Mouse (Mus musculus): Measurements from ENCODE around the gene Dnase2a. TPM values are rescaled to one million over a fixed set of nuclear protein-coding genes. Genes with fewer than 3 reads are reported as not detected.

Dnase2a gene
- polyA plus RNA-seq, 1 experiment, result 23.8 TPM

- H3K4me1 ChIP-seq (replicated peaks; ENCODE audit: control insufficient read depth, insufficient read depth, low read length), result peaks cover 13% of the 10 kb centered on the region
- under 1% methylated on average over 11 of the region's 11 CpGs for WGBS
- peak; percentile 90 for DNase-seq
- H3K4me3 ChIP-seq (ENCODE audit: control insufficient read depth, insufficient read depth, low read length), result peak within 1 kb of the TSS; percentile 56
- no peaks in the 10 kb centered on the region for H3K36me3 ChIP-seq (ENCODE audit: control insufficient read depth, insufficient read depth, low read length)
- H3K27me3 ChIP-seq (ENCODE audit: control insufficient read depth, insufficient read depth, low read length), result no peaks in the 10 kb centered on the region
- peak; percentile 22; the same call in 1 of the 2 replicates for TF ChIP-seq CTCF (IDR thresholded peaks at IDR 0.05; ENCODE audit: borderline replicate concordance, control insufficient read depth, extremely low read depth, insufficient read depth, low read length, poor library complexity)
- 0 out of 2 replicates have a peak, but pooled peaks have one; percentile 33 for TF ChIP-seq POLR2A (IDR thresholded peaks at IDR 0.05; ENCODE audit: control insufficient read depth, extremely low read depth, insufficient read depth, low read length, poor library complexity)
- H3K27ac ChIP-seq (ENCODE audit: control insufficient read depth, insufficient read depth, low read length), result no peak within 1 kb of the TSS
These were observed 14.6 kb upstream of the Dnase2a start, which contains the start of gene Gcdh for GRCm38 (mm10) chr8:84893709-84894134. TSS of gene Gcdh (minus strand) at chr8:84893921.

DNA sequence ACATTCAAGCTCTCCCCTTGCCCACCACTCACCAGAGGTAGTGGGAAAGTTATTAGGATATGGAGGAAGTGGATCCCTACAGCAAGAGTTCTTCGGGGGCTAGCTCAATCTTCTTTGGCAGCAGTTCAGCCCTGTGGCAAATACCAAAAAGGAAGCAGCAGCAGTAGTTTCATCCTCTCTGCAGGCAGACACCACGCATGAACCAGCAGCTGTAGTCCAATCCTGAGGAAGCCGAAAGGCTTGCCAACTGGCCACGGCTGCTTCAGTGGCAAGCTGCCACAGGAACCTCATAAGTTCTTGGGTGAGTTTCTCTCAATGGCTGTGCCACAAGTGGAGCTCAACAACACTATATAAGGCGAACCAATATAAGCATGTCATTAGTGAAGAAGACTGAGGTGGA lies 12.4 kb upstream of the Dnase2a start:
- Histone ChIP-seq H3K27ac (ENCODE audit: control insufficient read depth, insufficient read depth, low read length) (no peak overlapping the region), H3K27me3 (ENCODE audit: control insufficient read depth, insufficient read depth, low read length) (no peaks in the 10 kb centered on the region), H3K4me1 (replicated peaks; ENCODE audit: control insufficient read depth, insufficient read depth, low read length) (peaks cover 13% of the 10 kb centered on the region), H3K4me3 (ENCODE audit: control insufficient read depth, insufficient read depth, low read length) (no peak overlapping the region), H3K36me3 (ENCODE audit: control insufficient read depth, insufficient read depth, low read length) (no peaks in the 10 kb centered on the region)
- no peak for TF ChIP-seq CTCF (IDR thresholded peaks at IDR 0.05; ENCODE audit: borderline replicate concordance, control insufficient read depth, extremely low read depth, insufficient read depth, low read length, poor library complexity)
- no peak for TF ChIP-seq POLR2A (IDR thresholded peaks at IDR 0.05; ENCODE audit: control insufficient read depth, extremely low read depth, insufficient read depth, low read length, poor library complexity)
- WGBS, result 87% methylated on average over 5 of the region's 5 CpGs
- no peak for DNase-seq

DNA sequence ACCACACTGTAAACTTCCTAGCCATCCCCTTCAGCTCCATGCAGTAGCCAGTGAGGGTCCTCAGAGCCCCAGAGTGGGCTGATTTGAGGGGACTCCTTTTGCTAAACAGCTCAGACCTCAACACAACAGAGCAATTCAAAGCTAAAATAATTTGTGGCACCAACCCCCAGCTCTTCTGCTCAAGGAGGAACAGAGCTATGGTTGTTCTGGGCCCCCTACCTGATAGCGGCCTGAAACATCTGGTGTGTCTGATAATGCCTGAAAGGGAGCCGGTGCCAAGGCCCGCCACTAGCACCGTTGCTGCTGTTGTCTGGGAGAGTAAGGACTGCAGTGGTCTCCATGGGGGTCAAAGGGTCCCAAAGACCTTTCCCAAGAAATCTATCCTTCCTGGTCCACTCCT lies 7.3 kb upstream of the Dnase2a start:
- Histone ChIP-seq H3K27ac (ENCODE audit: control insufficient read depth, insufficient read depth, low read length) (no peak overlapping the region), H3K4me3 (ENCODE audit: control insufficient read depth, insufficient read depth, low read length) (no peak overlapping the region), H3K27me3 (ENCODE audit: control insufficient read depth, insufficient read depth, low read length) (no peaks in the 10 kb centered on the region), H3K4me1 (replicated peaks; ENCODE audit: control insufficient read depth, insufficient read depth, low read length) (peaks cover 15% of the 10 kb centered on the region), H3K36me3 (ENCODE audit: control insufficient read depth, insufficient read depth, low read length) (no peaks in the 10 kb centered on the region)
- 90% methylated on average over 4 of the region's 4 CpGs for WGBS
- TF ChIP-seq CTCF (IDR thresholded peaks at IDR 0.05; ENCODE audit: borderline replicate concordance, control insufficient read depth, extremely low read depth, insufficient read depth, low read length, poor library complexity) (no peak), POLR2A (IDR thresholded peaks at IDR 0.05; ENCODE audit: control insufficient read depth, extremely low read depth, insufficient read depth, low read length, poor library complexity) (no peak)
- no peak for DNase-seq

- Histone ChIP-seq H3K36me3 (ENCODE audit: control insufficient read depth, insufficient read depth, low read length) (no peaks in the 10 kb centered on the region), H3K4me1 (replicated peaks; ENCODE audit: control insufficient read depth, insufficient read depth, low read length) (peaks cover 15% of the 10 kb centered on the region), H3K27ac (ENCODE audit: control insufficient read depth, insufficient read depth, low read length) (no peak within 1 kb of the TSS), H3K27me3 (ENCODE audit: control insufficient read depth, insufficient read depth, low read length) (no peaks in the 10 kb centered on the region), H3K4me3 (ENCODE audit: control insufficient read depth, insufficient read depth, low read length) (peak within 1 kb of the TSS; percentile 57)
- DNase-seq, result no peak
- no peak for TF ChIP-seq POLR2A (IDR thresholded peaks at IDR 0.05; ENCODE audit: control insufficient read depth, extremely low read depth, insufficient read depth, low read length, poor library complexity)
- TF ChIP-seq CTCF (IDR thresholded peaks at IDR 0.05; ENCODE audit: borderline replicate concordance, control insufficient read depth, extremely low read depth, insufficient read depth, low read length, poor library complexity), result no peak
- 85% methylated on average over 3 of the region's 3 CpGs for WGBS
These were observed 6.6 kb upstream of the Dnase2a start, which contains the start of gene Klf1 for GRCm38 (mm10) chr8:84901752-84902151. TSS of gene Klf1 (plus strand) at chr8:84901928.

- DNase-seq, result no peak
- no peaks in the 10 kb centered on the region for H3K27me3 ChIP-seq (ENCODE audit: control insufficient read depth, insufficient read depth, low read length)
- peaks cover 15% of the 10 kb centered on the region for H3K4me1 ChIP-seq (replicated peaks; ENCODE audit: control insufficient read depth, insufficient read depth, low read length)
- no peaks in the 10 kb centered on the region for H3K36me3 ChIP-seq (ENCODE audit: control insufficient read depth, insufficient read depth, low read length)
- 9% methylated on average over 24 of the region's 24 CpGs for WGBS
- H3K4me3 ChIP-seq (ENCODE audit: control insufficient read depth, insufficient read depth, low read length), result peak overlapping the region; percentile 57
- H3K27ac ChIP-seq (ENCODE audit: control insufficient read depth, insufficient read depth, low read length), result no peak overlapping the region
- TF ChIP-seq CTCF (IDR thresholded peaks at IDR 0.05; ENCODE audit: borderline replicate concordance, control insufficient read depth, extremely low read depth, insufficient read depth, low read length, poor library complexity) (no peak), POLR2A (IDR thresholded peaks at IDR 0.05; ENCODE audit: control insufficient read depth, extremely low read depth, insufficient read depth, low read length, poor library complexity) (peak; percentile 8; the same call in 1 of the 2 replicates)
These were observed 5.9 kb upstream of the Dnase2a start for GRCm38 (mm10) chr8:84902367-84902919.

DNA sequence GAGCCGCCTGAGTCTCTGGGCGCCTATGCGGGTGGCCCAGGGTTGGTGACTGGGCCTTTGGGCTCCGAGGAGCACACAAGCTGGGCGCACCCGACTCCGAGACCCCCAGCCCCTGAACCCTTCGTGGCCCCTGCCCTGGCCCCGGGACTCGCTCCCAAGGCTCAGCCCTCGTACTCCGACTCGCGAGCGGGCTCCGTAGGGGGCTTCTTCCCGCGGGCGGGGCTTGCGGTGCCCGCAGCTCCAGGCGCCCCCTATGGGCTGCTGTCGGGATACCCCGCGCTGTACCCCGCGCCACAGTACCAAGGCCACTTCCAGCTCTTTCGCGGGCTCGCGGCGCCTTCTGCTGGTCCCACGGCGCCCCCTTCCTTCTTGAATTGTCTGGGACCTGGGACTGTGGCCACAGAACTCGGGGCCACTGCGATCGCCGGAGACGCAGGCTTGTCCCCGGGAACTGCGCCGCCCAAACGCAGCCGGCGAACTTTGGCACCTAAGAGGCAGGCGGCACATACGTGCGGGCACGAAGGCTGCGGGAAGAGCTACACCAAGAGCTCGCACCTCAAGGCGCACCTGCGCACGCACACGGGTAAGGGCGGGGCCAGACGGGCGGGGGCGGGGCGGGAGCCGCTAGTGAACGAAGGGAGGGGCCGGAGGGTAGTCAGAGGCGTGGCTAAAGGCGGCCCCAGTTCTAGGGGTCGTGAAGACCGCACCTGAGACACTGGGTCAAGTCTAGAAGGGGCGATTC lies 5.3 kb upstream of the Dnase2a start:
- Histone ChIP-seq H3K4me1 (replicated peaks; ENCODE audit: control insufficient read depth, insufficient read depth, low read length) (peaks cover 15% of the 10 kb centered on the region), H3K4me3 (ENCODE audit: control insufficient read depth, insufficient read depth, low read length) (peak overlapping the region; percentile 57), H3K27ac (ENCODE audit: control insufficient read depth, insufficient read depth, low read length) (no peak overlapping the region), H3K27me3 (ENCODE audit: control insufficient read depth, insufficient read depth, low read length) (no peaks in the 10 kb centered on the region), H3K36me3 (ENCODE audit: control insufficient read depth, insufficient read depth, low read length) (no peaks in the 10 kb centered on the region)
- WGBS, result under 1% methylated on average over 68 of the region's 68 CpGs
- DNase-seq, result peak; percentile 96
- TF ChIP-seq CTCF (IDR thresholded peaks at IDR 0.05; ENCODE audit: borderline replicate concordance, control insufficient read depth, extremely low read depth, insufficient read depth, low read length, poor library complexity), result peak; percentile 98
- 0 out of 2 replicates have a peak, but pooled peaks have one; percentile 12 for TF ChIP-seq POLR2A (IDR thresholded peaks at IDR 0.05; ENCODE audit: control insufficient read depth, extremely low read depth, insufficient read depth, low read length, poor library complexity)
